Mouse (Mus musculus): ENCODE measurements around the gene Tmem101.

The Tmem101 gene

GRCm38 (mm10) chr11:102147213-102147989 is 8.8 kb downstream of the Tmem101 start:
- DNase-seq: no peak

- DNase-seq: no peak
These were observed 9.7 kb downstream of the Tmem101 start for GRCm38 (mm10) chr11:102146531-102146930.

- peak; percentile 40 for DNase-seq
These were observed 10.2 kb downstream of the Tmem101 start for GRCm38 (mm10) chr11:102146005-102146404.

- DNase-seq: no peak
These were observed 10.7 kb downstream of the Tmem101 start, which contains the start of gene Nags for GRCm38 (mm10) chr11:102145471-102146001. Gene Nags (plus strand): TSS chr11:102145513.

GRCm38 (mm10) chr11:102144957-102145470 is 11.2 kb downstream of the Tmem101 start:
- DNase-seq: no peak

- DNase-seq: peak; percentile 57
These were observed 13.8 kb downstream of the Tmem101 start for GRCm38 (mm10) chr11:102142355-102142754.

- DNase-seq: peak; percentile 77
These were observed 15.7 kb downstream of the Tmem101 start for GRCm38 (mm10) chr11:102140508-102140907.

- DNase-seq: peak; percentile 59
These were observed 17.8 kb downstream of the Tmem101 start for GRCm38 (mm10) chr11:102138447-102138740.

GRCm38 (mm10) chr11:102137625-102138446 is 18.4 kb downstream of the Tmem101 start:
- DNase-seq: no peak

- DNase-seq: no peak
These were observed 21.7 kb downstream of the Tmem101 start for GRCm38 (mm10) chr11:102134516-102134915.

- DNase-seq: no peak
These were observed 38.8 kb downstream of the Tmem101 start for GRCm38 (mm10) chr11:102117386-102117785.

GRCm38 (mm10) chr11:102116241-102116640 is 40.0 kb downstream of the Tmem101 start:
- DNase-seq: no peak

- no peak for DNase-seq
These were observed 44.6 kb downstream of the Tmem101 start for GRCm38 (mm10) chr11:102111576-102111975.

- no peak for DNase-seq
These were observed 48.5 kb downstream of the Tmem101 start, which contains the start of gene Pyy for GRCm38 (mm10) chr11:102107732-102108131. Gene Pyy (minus strand): TSS chr11:102107832.

GRCm38 (mm10) chr11:102106911-102107310 is 49.3 kb downstream of the Tmem101 start:
- DNase-seq: no peak
